Mouse (Mus musculus) cortical plate, adult 2 months (tissue): ENCODE data around the gene Klhl7.

Experiments used
- CTCF ChIP-seq: fragments of 200-500 bp; IDR thresholded peaks from 2 replicates; pipeline ENCODE4 v1.5.1; 2011; ENCODE audit warnings: mild to moderate bottlenecking, control low read depth, low read length; ENCODE audit not compliant: insufficient read depth; ENCODE audit errors: extremely low read depth
- POLR2A ChIP-seq: fragments of 200-500 bp; IDR thresholded peaks from 2 replicates; pipeline ENCODE4 v1.6.1; 2011; ENCODE audit warnings: mild to moderate bottlenecking, low read length, control low read depth; ENCODE audit not compliant: insufficient read depth; ENCODE audit errors: extremely low read depth

GRCm38 (mm10) chr5:24092496-24092895, 7.9 kb upstream of the Klhl7 start:
- no peak for TF ChIP-seq CTCF
- TF ChIP-seq POLR2A, result no peak
